Comparison of ENCODE assay signal across 14 mouse cellular contexts in genomic region chr14:121506336-121506735, GRCm38 (mm10). TPM values are rescaled to one million over a fixed set of nuclear protein-coding genes. Genes with fewer than 3 reads are reported as not detected.
DNase-seq lines count a peak whose midpoint lies in the region; ATAC-seq and TF ChIP-seq lines count a peak whose summit lies in the region.
"Had no signal": no experiment of that assay in that cellular context is flagged by ENCODE, and none has a peak within 500 bp of the region (broad histone marks: within the 10 kb centered on the region; RNA-seq: fewer than 3 reads in every experiment).

No protein-coding gene starts in this region.

- H3K27ac ChIP-seq in heart, postnatal 0 days (ENCODE audit: low read depth): no peak overlapping the region
- no peak overlapping the region for H3K27ac ChIP-seq in heart, embryonic 12.5 days (ENCODE audit: poor library complexity, severe bottlenecking)
- no peak overlapping the region for H3K27ac ChIP-seq in intestine, embryonic 15.5 days
- H3K27ac ChIP-seq in forebrain, postnatal 0 days (ENCODE audit: low read depth, low read length): no peak overlapping the region
- H3K27ac ChIP-seq: embryonic facial prominence, embryonic 10.5 days had no signal

- intact Hi-C loops in left cerebral cortex, postnatal 25 days (cut with DNase I): no loop called here

- H3K9ac ChIP-seq in heart, postnatal 0 days (replicated peaks; ENCODE audit: low read depth, low read length): no peak overlapping the region
- H3K9ac ChIP-seq in heart, embryonic 12.5 days: no peak overlapping the region
- H3K9ac ChIP-seq in intestine, embryonic 15.5 days: no peak overlapping the region
- H3K9ac ChIP-seq in forebrain, postnatal 0 days: no peak overlapping the region

- peaks cover 10% of the 10 kb centered on the region; the same call in 1 of the 2 replicates for H3K9me3 ChIP-seq in heart, postnatal 0 days (replicated peaks; ENCODE audit: control insufficient read depth, low read length)
- H3K9me3 ChIP-seq in heart, embryonic 12.5 days (replicated peaks): peaks cover 4% of the 10 kb centered on the region; the same call in 1 of the 2 replicates
- H3K9me3 ChIP-seq in E14TG2a.4 (ENCODE audit: low read length): peaks cover 45% of the 10 kb centered on the region
- no peaks in the 10 kb centered on the region for H3K9me3 ChIP-seq in intestine, embryonic 15.5 days
- H3K9me3 ChIP-seq in forebrain, postnatal 0 days (ENCODE audit: low read length): no peaks in the 10 kb centered on the region
- H3K9me3 ChIP-seq: embryonic facial prominence, embryonic 10.5 days had no signal

- no peaks in the 10 kb centered on the region for H3K36me3 ChIP-seq in heart, postnatal 0 days (replicated peaks; ENCODE audit: control insufficient read depth, insufficient read depth, low read length)
- no peaks in the 10 kb centered on the region for H3K36me3 ChIP-seq in heart, embryonic 12.5 days
- H3K36me3 ChIP-seq in E14TG2a.4 (ENCODE audit: insufficient read depth, low read length): no peaks in the 10 kb centered on the region
- H3K36me3 ChIP-seq in intestine, embryonic 15.5 days: no peaks in the 10 kb centered on the region
- H3K36me3 ChIP-seq in forebrain, postnatal 0 days (ENCODE audit: insufficient read depth): no peaks in the 10 kb centered on the region
- H3K36me3 ChIP-seq: embryonic facial prominence, embryonic 10.5 days had no signal

- H3K27me3 ChIP-seq in heart, postnatal 0 days (ENCODE audit: control insufficient read depth, insufficient read depth, low read length): peaks cover 30% of the 10 kb centered on the region
- peaks cover 42% of the 10 kb centered on the region for H3K27me3 ChIP-seq in heart, embryonic 12.5 days (replicated peaks)
- H3K27me3 ChIP-seq in E14TG2a.4 (ENCODE audit: insufficient read depth, low read length): no peaks in the 10 kb centered on the region; the same call in 1 of the 2 replicates
- H3K27me3 ChIP-seq in intestine, embryonic 15.5 days (replicated peaks): peaks cover 5% of the 10 kb centered on the region; the same call in 1 of the 2 replicates
- peaks cover 16% of the 10 kb centered on the region for H3K27me3 ChIP-seq in forebrain, postnatal 0 days (ENCODE audit: insufficient read depth, low read length)

- H3K4me2 ChIP-seq in heart, postnatal 0 days (ENCODE audit: low read depth, low read length): no peak overlapping the region
- no peak overlapping the region for H3K4me2 ChIP-seq in heart, embryonic 12.5 days
- H3K4me2 ChIP-seq in intestine, embryonic 15.5 days (replicated peaks): no peak overlapping the region; the same call in 1 of the 2 replicates
- no peak overlapping the region for H3K4me2 ChIP-seq in forebrain, postnatal 0 days (ENCODE audit: low read depth)

- TF ChIP-seq EP300 in heart, postnatal 0 days (IDR thresholded peaks at IDR 0.05; ENCODE audit: low read depth): no peak

- H3K4me1 ChIP-seq in heart, postnatal 0 days (ENCODE audit: control insufficient read depth, insufficient read depth): 0 out of 2 replicates have a peak, but pooled peaks cover 3% of the 10 kb centered on the region
- peaks cover 11% of the 10 kb centered on the region for H3K4me1 ChIP-seq in heart, embryonic 12.5 days (replicated peaks)
- peaks cover 60% of the 10 kb centered on the region for H3K4me1 ChIP-seq in E14TG2a.4 (replicated peaks; ENCODE audit: low read depth, low read length)
- peaks cover 20% of the 10 kb centered on the region for H3K4me1 ChIP-seq in intestine, embryonic 15.5 days (replicated peaks)
- H3K4me1 ChIP-seq in forebrain, postnatal 0 days (ENCODE audit: insufficient read depth): no peaks in the 10 kb centered on the region

- ATAC-seq in heart, postnatal 0 days (ENCODE audit: insufficient read depth, low read depth): peak; percentile 41
- no peak for ATAC-seq in heart, embryonic 12.5 days (ENCODE audit: insufficient number of reproducible peaks, low FRiP score)
- peak; percentile 37 for ATAC-seq in intestine, embryonic 15.5 days
- ATAC-seq in forebrain, postnatal 0 days: no peak

- no peak for TF ChIP-seq CTCF in heart, postnatal 0 days (IDR thresholded peaks at IDR 0.05; ENCODE audit: low read depth)
- no peak for TF ChIP-seq CTCF in E14TG2a.4 (conservative IDR thresholded peaks at IDR 0.05; ENCODE audit: low read length)
- no peak for TF ChIP-seq CTCF in forebrain, postnatal 0 days (IDR thresholded peaks at IDR 0.05; ENCODE audit: low read depth)

- 20% methylated on average over 6 of the region's 6 CpGs for WGBS in heart, postnatal 0 days
- WGBS in heart, embryonic 12.5 days: 10% methylated on average over 6 of the region's 6 CpGs
- 14% methylated on average over 6 of the region's 6 CpGs for WGBS in intestine, embryonic 15.5 days
- WGBS in forebrain, postnatal 0 days: 19% methylated on average over 6 of the region's 6 CpGs

- H3K4me3 ChIP-seq in heart, postnatal 0 days (ENCODE audit: low read depth, low read length): no peak overlapping the region
- H3K4me3 ChIP-seq in heart, embryonic 12.5 days: no peak overlapping the region
- H3K4me3 ChIP-seq in E14TG2a.4 (replicated peaks; ENCODE audit: low read length): peak overlapping the region; percentile 79
- no peak overlapping the region for H3K4me3 ChIP-seq in intestine, embryonic 15.5 days (replicated peaks)
- no peak overlapping the region for H3K4me3 ChIP-seq in forebrain, postnatal 0 days (ENCODE audit: low read depth, low read length)
- H3K4me3 ChIP-seq: embryonic facial prominence, embryonic 10.5 days had no signal

- DNase-seq in heart, postnatal 0 days (ENCODE audit: low spot score): peak; percentile 26
- DNase-seq in kidney, postnatal 36 days: peak; percentile 51 to 54
- DNase-seq in forebrain, postnatal 0 days: no peak
- no peak for DNase-seq in ovary, adult 18-20 months (ENCODE audit: low spot score)
- no peak for DNase-seq in left cerebral cortex, postnatal 25 days (ENCODE audit: low spot score in 2 of 2)
- DNase-seq: cerebellum, adult 2 months; lung, postnatal 14 days had no signal

RNA-seq across cellular contexts. Expression of gene Slc15a1, which starts 1.3 kb away (rescaled TPM):
- total RNA-seq in heart, postnatal 0 days (2014; rRNA removed; ENCODE audit: low replicate concordance): not detected in 2 replicates
- polyA plus RNA-seq in heart, postnatal 0 days (2015; fragmentation: Nextera tagmentation; extraction: Ambion mirVana): 0.04 TPM in 1 of 2 replicates, not detected in the other
- 0.13 TPM in 1 of 2 replicates, not detected in the other for polyA plus RNA-seq in heart, embryonic 12.5 days (2016; fragmentation: Nextera tagmentation; extraction: Ambion mirVana)
- 6.0 and 6.6 TPM in 2 replicates for polyA plus RNA-seq in intestine, embryonic 15.5 days (2015; fragmentation: Nextera tagmentation; extraction: Ambion mirVana)
- 0.38 TPM in 1 of 2 replicates, not detected in the other for total RNA-seq in forebrain, postnatal 0 days (2014; rRNA removed)
- 0.09 and 0.18 TPM in 2 replicates for polyA plus RNA-seq in forebrain, postnatal 0 days (2015; fragmentation: Nextera tagmentation; extraction: Ambion mirVana)
- not detected for total RNA-seq in left cerebral cortex, postnatal 25 days (2021)
- total RNA-seq: heart, postnatal 10 days; MEL had no signal
- polyA plus RNA-seq: cerebellum, adult 2 months; neural tube, embryonic 14.5 days had no signal

Comparison
In these comparisons a context has a peak if more than half of its experiments do, and no peak if none do; other contexts are left out.
1. ATAC-seq: peak in heart, postnatal 0 days (single experiment) and intestine, embryonic 15.5 days (single experiment); none in heart, embryonic 12.5 days (single experiment) and forebrain, postnatal 0 days (single experiment).
2. DNase-seq: peak in heart, postnatal 0 days (single experiment) and kidney, postnatal 36 days (2 of 2); none in forebrain, postnatal 0 days (single experiment), ovary, adult 18-20 months (single experiment) and left cerebral cortex, postnatal 25 days (0 of 2).